Mouse (Mus musculus) testis, adult 2 months (tissue): ENCODE data around the gene Pbxip1.

Experiments
- CTCF ChIP-seq: fragments of 200-500 bp; IDR thresholded peaks from 2 replicates; pipeline ENCODE4 v1.5.1; 2012; ENCODE audit warnings: low read depth, mild to moderate bottlenecking, inconsistent platforms, low read length, moderate library complexity; ENCODE audit not compliant: control insufficient read depth, insufficient read depth, insufficient replicate concordance
- POLR2A ChIP-seq: fragments of 200-500 bp; IDR thresholded peaks from 2 replicates; pipeline ENCODE4 v1.6.1; 2012; ENCODE audit warnings: low read depth, mild to moderate bottlenecking, inconsistent platforms, low read length, moderate library complexity; ENCODE audit not compliant: control insufficient read depth

- TF ChIP-seq POLR2A: no peak
- TF ChIP-seq CTCF: no peak
Measured at GRCm38 (mm10) chr3:89424416-89425140, 11.9 kb upstream of the Pbxip1 start.
